Mouse (Mus musculus) c-Kit-positive CD71-positive TER-119-negative erythroid progenitor cells, embryonic 14.5 days (primary cell): ENCODE measurements around the gene Usp17lb.
"Not testable (repeated sequence)": the region's sequence is repeated elsewhere in the genome, so short reads cannot be mapped to it uniquely, and the experiment has no call there.

Experiments
- DNase-seq: peaks from one replicate; pipeline ENCODE4 v3.0.0-alpha.2; 2013; ENCODE audit warnings: low read depth

Usp17lb gene

GRCm38 (mm10) chr7:104842503-104842902 is at the start of gene Usp17lb:
Gene Usp17lb, minus strand, starts transcription at chr7:104842603.
- DNase-seq, result no peak

- no peak for DNase-seq
Measured at GRCm38 (mm10) chr7:104877731-104878130, 35.3 kb upstream of the Usp17lb start, which contains the start of gene Olfr665. Gene Olfr665, plus strand, starts transcription at chr7:104878031.

GRCm38 (mm10) chr7:104861381-104861780 is 19.0 kb upstream of the Usp17lb start:
- no peak for DNase-seq

GRCm38 (mm10) chr7:104857683-104858082 is 15.3 kb upstream of the Usp17lb start:
- DNase-seq, result no peak

- DNase-seq, result not testable (repeated sequence)
Measured at GRCm38 (mm10) chr7:104856709-104857108, 14.3 kb upstream of the Usp17lb start, which contains the start of gene Usp17la. Gene Usp17la, plus strand, starts transcription at chr7:104857009.

- DNase-seq, result no peak
Measured at GRCm38 (mm10) chr7:104855248-104855750, 12.9 kb upstream of the Usp17lb start.

GRCm38 (mm10) chr7:104851546-104851945 is 9.1 kb upstream of the Usp17lb start:
- DNase-seq, result not testable (repeated sequence)

GRCm38 (mm10) chr7:104843731-104844287 is 1.4 kb upstream of the Usp17lb start:
- no peak for DNase-seq

- DNase-seq, result not testable (repeated sequence)
Measured at GRCm38 (mm10) chr7:104810335-104810734, 32.1 kb downstream of the Usp17lb start.

GRCm38 (mm10) chr7:104790796-104791195 is 51.6 kb downstream of the Usp17lb start:
- DNase-seq, result no peak
